Mouse (Mus musculus) spleen, adult 2 months (tissue): ENCODE results near the gene Dnajc8. TPM values are rescaled to one million over a fixed set of nuclear protein-coding genes. Genes with fewer than 3 reads are reported as not detected.

Experiments
- DNase-seq, 2 experiments: peaks; one replicate each; pipeline versions ENCODE4 v3.0.0 to v3.0.0-alpha.2; 2012 to 2021; ENCODE audit warnings: low spot score in 2 of 2, low read depth in 1 of 2
- H3K27ac ChIP-seq: fragments of 200-500 bp; 2 replicates; pipeline ENCODE4 v1.5.1; 2012; ENCODE audit warnings: low read length, inconsistent platforms; ENCODE audit not compliant: insufficient read depth
- H3K27me3 ChIP-seq: fragments of 200-500 bp; 2 replicates; pipeline ENCODE4 v1.6.1; 2012; ENCODE audit warnings: mild to moderate bottlenecking, moderate library complexity, low read length, inconsistent platforms; ENCODE audit not compliant: control insufficient read depth, insufficient read depth
- H3K36me3 ChIP-seq: fragments of 200-500 bp; 2 replicates; pipeline ENCODE4 v1.6.1; 2012; ENCODE audit warnings: mild to moderate bottlenecking, low read length, inconsistent platforms; ENCODE audit not compliant: control insufficient read depth, insufficient read depth
- H3K4me1 ChIP-seq: fragments of 200-500 bp; 2 replicates; pipeline ENCODE4 v1.6.1; 2011; ENCODE audit warnings: inconsistent platforms; ENCODE audit not compliant: control insufficient read depth, insufficient read depth, insufficient read length
- H3K4me3 ChIP-seq: fragments of 200-500 bp; 2 replicates; pipeline ENCODE4 v1.5.1; 2011; ENCODE audit warnings: mild to moderate bottlenecking, inconsistent platforms; ENCODE audit not compliant: insufficient read depth, insufficient read length; ENCODE audit errors: extremely low read depth
- CTCF ChIP-seq: fragments of 200-500 bp; IDR thresholded peaks from 2 replicates; pipeline ENCODE4 v1.5.1; 2011; ENCODE audit warnings: mild to moderate bottlenecking, inconsistent platforms; ENCODE audit not compliant: insufficient read depth, insufficient read length, insufficient replicate concordance; ENCODE audit errors: extremely low read depth
- POLR2A ChIP-seq: fragments of 200-500 bp; IDR thresholded peaks from 2 replicates; pipeline ENCODE4 v1.6.1; 2011; ENCODE audit warnings: low read depth, low read length, inconsistent platforms
- WGBS: fragments of 180-500 bp; shearing (Covaris S2); methylation state at CpG from one replicate; pipeline ENCODE4 v1.1.7; 2018; 5-methylcytosine and 5-hydroxymethylcytosine counted together
- polyA plus RNA-seq: library from polyadenylated mRNA; depleted of rRNA; stranded (reverse); fragments of >200 nt; gene quantifications from 2 replicates; pipeline ENCODE4 v1.2.3, GENCODE M21; 2012; rRNA removed

Dnajc8 gene
- 17.8 and 18.2 TPM in 2 replicates for polyA plus RNA-seq

GRCm38 (mm10) chr4:132535406-132536121 is at the start of gene Dnajc8:
TSS of gene Dnajc8 (plus strand) at chr4:132535550.
- Histone ChIP-seq H3K36me3 (0 out of 2 replicates have a peak, but pooled peaks cover 2% of the 10 kb centered on the region), H3K27ac (peak within 1 kb of the TSS; percentile 76), H3K4me1 (no peaks in the 10 kb centered on the region; the same call in 1 of the 2 replicates), H3K4me3 (peak within 1 kb of the TSS; percentile 96), H3K27me3 (no peaks in the 10 kb centered on the region)
- under 1% methylated on average over 59 of the region's 60 CpGs for WGBS
- TF ChIP-seq CTCF (no peak), POLR2A (peak; percentile 78)
- peak; percentile 89 to 96 for DNase-seq

GRCm38 (mm10) chr4:132488521-132488920 is 46.8 kb upstream of the Dnajc8 start:
- H3K4me1 ChIP-seq, result no peaks in the 10 kb centered on the region; the same call in 1 of the 2 replicates
- H3K36me3 ChIP-seq, result peaks cover 3% of the 10 kb centered on the region; the same call in 1 of the 2 replicates
- no peak overlapping the region for H3K4me3 ChIP-seq
- DNase-seq, result no peak
- no peaks in the 10 kb centered on the region for H3K27me3 ChIP-seq
- WGBS, result 76% methylated on average over 3 of the region's 3 CpGs
- H3K27ac ChIP-seq, result no peak overlapping the region
- TF ChIP-seq CTCF, result no peak
- no peak for TF ChIP-seq POLR2A

GRCm38 (mm10) chr4:132488976-132489375 is 46.4 kb upstream of the Dnajc8 start:
- H3K27ac ChIP-seq, result no peak overlapping the region
- no peaks in the 10 kb centered on the region for H3K27me3 ChIP-seq
- no peaks in the 10 kb centered on the region; the same call in 1 of the 2 replicates for H3K4me1 ChIP-seq
- no peak for TF ChIP-seq POLR2A
- TF ChIP-seq CTCF, result no peak
- WGBS, result 84% methylated on average over 6 of the region's 6 CpGs
- no peak for DNase-seq
- H3K4me3 ChIP-seq, result no peak overlapping the region
- H3K36me3 ChIP-seq, result peaks cover 4% of the 10 kb centered on the region; the same call in 1 of the 2 replicates

DNA sequence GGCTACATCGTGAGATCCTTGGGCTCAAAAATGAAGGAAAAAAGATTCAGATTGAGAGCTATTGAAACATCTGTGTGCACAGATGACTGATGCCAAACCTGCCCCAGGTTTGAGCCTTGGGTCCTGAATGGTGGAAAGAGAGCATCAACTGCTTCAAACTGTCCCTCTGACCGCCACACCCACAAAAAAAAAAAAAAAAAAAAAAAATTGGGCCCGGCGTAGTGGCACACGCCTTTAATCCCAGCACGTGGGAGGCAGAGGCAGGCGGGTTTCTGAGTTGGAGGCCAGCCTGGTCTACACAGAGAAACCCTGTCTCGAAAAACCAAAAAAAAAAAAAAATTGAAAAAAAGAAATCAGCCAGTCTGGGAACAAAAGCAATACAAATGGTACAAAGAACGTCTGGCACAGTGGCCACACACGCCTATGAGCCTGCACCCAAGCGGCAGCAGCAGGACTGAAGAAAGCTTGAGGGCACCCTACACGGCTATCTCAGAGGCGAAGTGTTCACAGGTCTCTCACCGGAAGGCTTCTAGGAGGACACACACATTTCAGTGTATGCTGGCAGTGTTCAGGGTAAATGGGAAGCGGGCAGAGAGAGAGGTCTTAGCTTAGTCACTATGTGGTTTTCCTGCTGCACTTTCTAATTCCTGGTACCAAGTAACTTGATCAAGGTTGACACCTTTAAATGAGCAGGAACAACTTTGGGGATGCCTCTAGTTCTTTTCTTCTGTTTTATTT is 44.9 kb upstream of the Dnajc8 start:
- H3K27ac ChIP-seq, result no peak overlapping the region
- 55% methylated on average over 15 of the region's 15 CpGs for WGBS
- no peak for DNase-seq
- no peaks in the 10 kb centered on the region for H3K27me3 ChIP-seq
- no peak overlapping the region for H3K4me3 ChIP-seq
- no peaks in the 10 kb centered on the region; the same call in 1 of the 2 replicates for H3K4me1 ChIP-seq
- TF ChIP-seq POLR2A (no peak), CTCF (no peak)
- H3K36me3 ChIP-seq, result peaks cover 4% of the 10 kb centered on the region; the same call in 1 of the 2 replicates

GRCm38 (mm10) chr4:132491057-132491456 is 44.3 kb upstream of the Dnajc8 start:
- no peak overlapping the region for H3K4me3 ChIP-seq
- TF ChIP-seq POLR2A, result no peak
- TF ChIP-seq CTCF, result no peak
- H3K27me3 ChIP-seq, result no peaks in the 10 kb centered on the region
- 67% methylated on average over 8 of the region's 8 CpGs for WGBS
- DNase-seq, result no peak
- no peaks in the 10 kb centered on the region; the same call in 1 of the 2 replicates for H3K4me1 ChIP-seq
- H3K27ac ChIP-seq, result no peak overlapping the region
- H3K36me3 ChIP-seq, result peaks cover 4% of the 10 kb centered on the region; the same call in 1 of the 2 replicates

GRCm38 (mm10) chr4:132491748-132492147 is 43.6 kb upstream of the Dnajc8 start:
- TF ChIP-seq POLR2A (no peak), CTCF (no peak)
- no peak overlapping the region for H3K4me3 ChIP-seq
- peaks cover 6% of the 10 kb centered on the region for H3K36me3 ChIP-seq
- H3K4me1 ChIP-seq, result no peaks in the 10 kb centered on the region; the same call in 1 of the 2 replicates
- no peak for DNase-seq
- no peak overlapping the region for H3K27ac ChIP-seq
- WGBS, result 86% methylated on average over 6 of the region's 6 CpGs
- H3K27me3 ChIP-seq, result no peaks in the 10 kb centered on the region
